8 mouse cellular contexts compared by ENCODE assay signal in genomic region chr14:25185556-25185958, GRCm38 (mm10).
DNase-seq lines count a peak whose midpoint lies in the region; ATAC-seq and TF ChIP-seq lines count a peak whose summit lies in the region.

No protein-coding gene starts in this region.

- H3K27me3 ChIP-seq in cerebellum, adult 2 months (ENCODE audit: control insufficient read depth, insufficient read depth, low read length) = no peaks in the 10 kb centered on the region
- H3K27me3 ChIP-seq in embryonic facial prominence, embryonic 12.5 days = no peaks in the 10 kb centered on the region
- H3K27me3 ChIP-seq in intestine, embryonic 16.5 days (replicated peaks; ENCODE audit: control insufficient read depth, insufficient read depth, low read length) = no peaks in the 10 kb centered on the region
- no peaks in the 10 kb centered on the region; the same call in 1 of the 2 replicates for H3K27me3 ChIP-seq in midbrain, embryonic 16.5 days (ENCODE audit: control insufficient read depth, insufficient read depth, low read depth, low read length)

- no peak overlapping the region for H3K9ac ChIP-seq in embryonic facial prominence, embryonic 12.5 days
- H3K9ac ChIP-seq in intestine, embryonic 16.5 days (ENCODE audit: low read depth, low read length) = peak overlapping the region; percentile 13; the same call in 1 of the 2 replicates
- no peak overlapping the region for H3K9ac ChIP-seq in midbrain, embryonic 16.5 days (ENCODE audit: low read depth, low read length)

- 0 out of 2 replicates have a peak overlapping the region, but pooled peaks have one; percentile 8 for H3K27ac ChIP-seq in cerebellum, adult 2 months (ENCODE audit: insufficient read depth, low read length)
- peak overlapping the region; percentile 73; the same call in 1 of the 2 replicates for H3K27ac ChIP-seq in embryonic facial prominence, embryonic 12.5 days
- peak overlapping the region; percentile 34; the same call in 1 of the 2 replicates for H3K27ac ChIP-seq in intestine, embryonic 16.5 days (ENCODE audit: low read length)
- H3K27ac ChIP-seq in midbrain, embryonic 16.5 days (ENCODE audit: low read length) = peak overlapping the region; percentile 89

- H3K4me3 ChIP-seq in cerebellum, adult 2 months (replicated peaks; ENCODE audit: insufficient read depth, low read depth, low read length) = no peak overlapping the region
- H3K4me3 ChIP-seq in embryonic facial prominence, embryonic 12.5 days = no peak overlapping the region
- H3K4me3 ChIP-seq in intestine, embryonic 16.5 days (ENCODE audit: low read length) = no peak overlapping the region
- H3K4me3 ChIP-seq in midbrain, embryonic 16.5 days (ENCODE audit: low read depth, low read length) = no peak overlapping the region

- H3K9me3 ChIP-seq in embryonic facial prominence, embryonic 12.5 days = no peaks in the 10 kb centered on the region
- no peaks in the 10 kb centered on the region for H3K9me3 ChIP-seq in intestine, embryonic 16.5 days (ENCODE audit: control insufficient read depth, low read length)
- H3K9me3 ChIP-seq in midbrain, embryonic 16.5 days (replicated peaks; ENCODE audit: control insufficient read depth, low read length, poor library complexity, severe bottlenecking) = no peaks in the 10 kb centered on the region

- 50% methylated on average over 10 of the region's 10 CpGs for WGBS in cerebellum, adult 2 months
- 50% methylated on average over 10 of the region's 10 CpGs for WGBS in embryonic facial prominence, embryonic 12.5 days
- 54% methylated on average over 10 of the region's 10 CpGs for WGBS in intestine, embryonic 16.5 days
- 27% methylated on average over 10 of the region's 10 CpGs for WGBS in midbrain, embryonic 16.5 days

- no peak for TF ChIP-seq CTCF in cerebellum, adult 2 months (IDR thresholded peaks at IDR 0.05; ENCODE audit: borderline replicate concordance, insufficient read depth, low read depth, low read length)

- no peak for TF ChIP-seq POLR2A in cerebellum, adult 2 months (IDR thresholded peaks at IDR 0.05; ENCODE audit: borderline replicate concordance, insufficient read depth, low read length)

- DNase-seq in cerebellum, adult 2 months = peak; percentile 39 to 44
- no peak for DNase-seq in cerebellum, adult 11-12 months
- DNase-seq in gastrocnemius, adult 8-10 months (ENCODE audit: low spot score in 2 of 2) = no peak
- DNase-seq in testis, postnatal 10 days (ENCODE audit: low spot score) = no peak

- H3K4me1 ChIP-seq in cerebellum, adult 2 months (ENCODE audit: control insufficient read depth, insufficient read depth, low read length) = peaks cover 31% of the 10 kb centered on the region
- peaks cover 19% of the 10 kb centered on the region for H3K4me1 ChIP-seq in embryonic facial prominence, embryonic 12.5 days
- H3K4me1 ChIP-seq in intestine, embryonic 16.5 days (ENCODE audit: control insufficient read depth, insufficient read depth, low read length) = peaks cover 26% of the 10 kb centered on the region
- H3K4me1 ChIP-seq in midbrain, embryonic 16.5 days (ENCODE audit: control insufficient read depth, insufficient read depth, low read length) = peaks cover 27% of the 10 kb centered on the region

- H3K4me2 ChIP-seq in embryonic facial prominence, embryonic 12.5 days (replicated peaks) = no peak overlapping the region
- no peak overlapping the region for H3K4me2 ChIP-seq in intestine, embryonic 16.5 days (ENCODE audit: low read depth, low read length)
- H3K4me2 ChIP-seq in midbrain, embryonic 16.5 days (ENCODE audit: low read length) = no peak overlapping the region

- no peak for ATAC-seq in embryonic facial prominence, embryonic 12.5 days (ENCODE audit: insufficient number of reproducible peaks, insufficient read depth, low FRiP score, low TSS enrichment)
- ATAC-seq in intestine, embryonic 16.5 days = no peak
- peak; percentile 44 for ATAC-seq in midbrain, embryonic 16.5 days
- ATAC-seq in megakaryocyte, adult 5-6 weeks (ENCODE audit: poor library complexity, severe bottlenecking) = no peak

- no peaks in the 10 kb centered on the region for H3K36me3 ChIP-seq in embryonic facial prominence, embryonic 12.5 days
- no peaks in the 10 kb centered on the region for H3K36me3 ChIP-seq in intestine, embryonic 16.5 days (ENCODE audit: control insufficient read depth, insufficient read depth, low read length)
- no peaks in the 10 kb centered on the region for H3K36me3 ChIP-seq in midbrain, embryonic 16.5 days (ENCODE audit: control insufficient read depth, insufficient read depth, low read length)

Comparison
In these comparisons a context has a peak if more than half of its experiments do, and no peak if none do; other contexts are left out.
1. DNase-seq: peak in cerebellum, adult 2 months (2 of 2); none in cerebellum, adult 11-12 months (single experiment), gastrocnemius, adult 8-10 months (0 of 2) and testis, postnatal 10 days (single experiment).
2. H3K27ac ChIP-seq: peak in every context shown above with its lines; median percentile 89 in midbrain, embryonic 16.5 days; 73 in embryonic facial prominence, embryonic 12.5 days; 34 in intestine, embryonic 16.5 days; 8 in cerebellum, adult 2 months.